Mouse (Mus musculus): ENCODE results near the gene Vamp1. TPM values are rescaled to one million over a fixed set of nuclear protein-coding genes. Genes with fewer than 3 reads are reported as not detected.
A peak's percentile ranks its signal among the peaks of the same experiment; 100 is the strongest.

The Vamp1 gene
- total and polyA plus RNA-seq, 2 experiments = 2.0 to 5.5 TPM

DNA sequence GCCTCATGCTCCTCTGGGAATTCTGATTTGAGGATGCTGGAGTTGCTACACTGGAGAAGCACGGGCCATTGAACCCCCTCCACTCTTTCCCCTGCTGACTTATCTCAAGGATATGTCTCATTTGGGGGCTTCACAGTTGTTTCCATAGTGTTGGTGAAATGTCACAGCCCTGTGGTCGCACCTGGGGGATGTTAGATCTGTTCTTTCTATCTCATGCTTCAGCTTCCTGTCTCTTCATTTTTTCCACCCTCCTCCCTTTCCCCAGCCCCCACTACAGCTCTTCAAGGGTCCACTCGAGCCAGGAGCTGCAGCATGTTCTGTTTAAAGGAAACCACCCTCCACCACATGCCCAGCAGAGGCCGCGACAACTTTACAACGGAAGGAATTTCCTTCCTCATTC, 23.0 kb downstream of the Vamp1 start:
- no peak for TF ChIP-seq CTCF (IDR thresholded peaks at IDR 0.05; ENCODE audit: low read depth, low read length)
- no peak for TF ChIP-seq POLR2A (IDR thresholded peaks at IDR 0.05; ENCODE audit: extremely low read depth, insufficient read depth, low read length)
- whole genome bisulfite sequencing = 68% methylated on average over 6 of the region's 6 CpGs
- Histone ChIP-seq H3K27ac (replicated peaks; ENCODE audit: insufficient read depth, low read depth, low read length) (no peak overlapping the region), H3K79me2 (ENCODE audit: control insufficient read depth, insufficient read depth, low read length) (no peaks in the 10 kb centered on the region), H3K36me3 (ENCODE audit: control insufficient read depth, insufficient read depth, low read length) (no peaks in the 10 kb centered on the region), H3K4me1 (ENCODE audit: control insufficient read depth, insufficient read depth, low read length) (no peaks in the 10 kb centered on the region), H3K27me3 (ENCODE audit: control insufficient read depth, insufficient read depth, low read length) (no peaks in the 10 kb centered on the region), H3K4me3 (ENCODE audit: insufficient read depth, low read depth, low read length) (no peak overlapping the region), H3K9ac (ENCODE audit: low read depth, low read length) (no peak overlapping the region)
- no peak for DNase-seq (ENCODE audit: extremely low read depth, low read depth, low spot score)

DNA sequence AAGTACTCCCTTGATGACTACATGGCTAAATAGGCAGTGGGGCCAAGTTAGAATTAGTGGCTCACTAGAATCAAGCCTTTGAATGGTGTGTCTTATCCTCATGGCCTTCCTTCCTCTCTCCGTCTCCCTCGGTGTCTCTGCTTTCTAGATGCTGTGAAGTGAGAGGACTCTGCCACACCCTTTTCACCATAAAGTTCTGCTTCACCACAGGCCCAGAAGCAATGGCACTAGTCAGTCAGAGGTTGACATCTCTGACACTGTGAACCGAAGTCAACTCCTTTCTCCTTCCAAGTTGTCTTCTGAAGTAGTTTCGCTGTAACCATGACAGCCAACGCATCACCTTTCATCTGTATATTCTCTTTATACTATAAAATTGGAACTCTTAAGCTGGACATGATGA, 24.2 kb downstream of the Vamp1 start:
- no peak overlapping the region for H3K4me3 ChIP-seq (ENCODE audit: insufficient read depth, low read depth, low read length)
- H3K36me3 ChIP-seq (ENCODE audit: control insufficient read depth, insufficient read depth, low read length) = no peaks in the 10 kb centered on the region
- 95% methylated on average over 5 of the region's 5 CpGs for WGBS
- H3K79me2 ChIP-seq (ENCODE audit: control insufficient read depth, insufficient read depth, low read length) = no peaks in the 10 kb centered on the region
- no peaks in the 10 kb centered on the region for H3K4me1 ChIP-seq (ENCODE audit: control insufficient read depth, insufficient read depth, low read length)
- H3K27ac ChIP-seq (replicated peaks; ENCODE audit: insufficient read depth, low read depth, low read length) = no peak overlapping the region
- DNase-seq (ENCODE audit: extremely low read depth, low read depth, low spot score) = no peak
- H3K9ac ChIP-seq (ENCODE audit: low read depth, low read length) = no peak overlapping the region
- TF ChIP-seq CTCF (IDR thresholded peaks at IDR 0.05; ENCODE audit: low read depth, low read length) (no peak), POLR2A (IDR thresholded peaks at IDR 0.05; ENCODE audit: extremely low read depth, insufficient read depth, low read length) (no peak)
- no peaks in the 10 kb centered on the region for H3K27me3 ChIP-seq (ENCODE audit: control insufficient read depth, insufficient read depth, low read length)

DNA sequence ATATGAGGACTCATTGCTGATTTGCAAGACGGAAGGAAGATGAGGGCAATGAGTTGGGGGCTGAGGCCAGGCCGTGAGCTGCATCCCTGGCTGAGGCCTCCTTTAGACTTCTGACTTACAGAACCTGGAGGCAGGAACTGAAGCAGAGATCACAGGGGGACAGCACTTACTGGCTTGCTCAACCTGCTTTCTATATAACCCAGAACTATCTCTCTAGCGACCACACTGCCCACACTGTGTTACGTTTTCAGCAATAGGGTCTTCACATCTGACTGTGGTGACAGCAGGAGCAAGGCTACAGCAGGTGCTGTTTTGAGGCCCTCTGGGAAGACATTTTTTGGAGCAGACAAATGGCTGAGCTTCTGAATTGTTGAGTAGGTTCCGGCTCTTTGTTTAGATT, 25.3 kb downstream of the Vamp1 start:
- TF ChIP-seq POLR2A (IDR thresholded peaks at IDR 0.05; ENCODE audit: extremely low read depth, insufficient read depth, low read length) (no peak), CTCF (IDR thresholded peaks at IDR 0.05; ENCODE audit: low read depth, low read length) (no peak)
- 94% methylated on average over 5 of the region's 5 CpGs for WGBS

DNA sequence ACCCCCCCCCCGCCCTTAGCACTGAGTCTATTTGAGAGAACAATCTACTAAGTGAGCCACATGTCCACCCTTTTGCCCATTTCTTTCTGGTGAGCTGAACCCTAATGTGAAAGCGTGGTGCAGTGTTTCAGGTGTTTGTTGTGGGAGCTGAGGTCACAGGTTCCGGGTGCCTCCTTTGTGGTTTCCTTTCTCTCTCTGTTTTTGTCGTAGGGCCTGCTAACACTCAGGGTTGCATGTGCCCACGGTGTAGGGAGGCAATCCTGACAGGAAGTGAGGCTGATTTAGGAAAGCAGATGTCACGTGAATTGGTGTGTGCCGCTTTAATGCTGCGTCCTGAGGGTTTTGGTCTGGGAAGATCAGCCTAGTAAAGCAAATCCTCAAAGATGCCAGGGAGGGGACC, 26.2 kb downstream of the Vamp1 start:
- TF ChIP-seq POLR2A (IDR thresholded peaks at IDR 0.05; ENCODE audit: extremely low read depth, insufficient read depth, low read length) (no peak), CTCF (IDR thresholded peaks at IDR 0.05; ENCODE audit: low read depth, low read length) (no peak)
- no peak overlapping the region for H3K27ac ChIP-seq (replicated peaks; ENCODE audit: insufficient read depth, low read depth, low read length)
- no peaks in the 10 kb centered on the region for H3K27me3 ChIP-seq (ENCODE audit: control insufficient read depth, insufficient read depth, low read length)
- H3K9ac ChIP-seq (ENCODE audit: low read depth, low read length) = no peak overlapping the region
- no peaks in the 10 kb centered on the region for H3K36me3 ChIP-seq (ENCODE audit: control insufficient read depth, insufficient read depth, low read length)
- DNase-seq (ENCODE audit: extremely low read depth, low read depth, low spot score) = no peak
- H3K4me3 ChIP-seq (ENCODE audit: insufficient read depth, low read depth, low read length) = no peak overlapping the region
- H3K4me1 ChIP-seq (ENCODE audit: control insufficient read depth, insufficient read depth, low read length) = no peaks in the 10 kb centered on the region
- no peaks in the 10 kb centered on the region for H3K79me2 ChIP-seq (ENCODE audit: control insufficient read depth, insufficient read depth, low read length)
- WGBS = 85% methylated on average over 8 of the region's 8 CpGs

More for the DNA sequence above, 25.3 kb downstream of the Vamp1 start:
- no peak overlapping the region for H3K9ac ChIP-seq (ENCODE audit: low read depth, low read length)
- no peak overlapping the region for H3K4me3 ChIP-seq (ENCODE audit: insufficient read depth, low read depth, low read length)
- H3K36me3 ChIP-seq (ENCODE audit: control insufficient read depth, insufficient read depth, low read length) = no peaks in the 10 kb centered on the region
- no peaks in the 10 kb centered on the region for H3K79me2 ChIP-seq (ENCODE audit: control insufficient read depth, insufficient read depth, low read length)
- no peaks in the 10 kb centered on the region for H3K27me3 ChIP-seq (ENCODE audit: control insufficient read depth, insufficient read depth, low read length)
- H3K27ac ChIP-seq (replicated peaks; ENCODE audit: insufficient read depth, low read depth, low read length) = no peak overlapping the region
- H3K4me1 ChIP-seq (ENCODE audit: control insufficient read depth, insufficient read depth, low read length) = no peaks in the 10 kb centered on the region
- no peak for DNase-seq (ENCODE audit: extremely low read depth, low read depth, low spot score)

DNA sequence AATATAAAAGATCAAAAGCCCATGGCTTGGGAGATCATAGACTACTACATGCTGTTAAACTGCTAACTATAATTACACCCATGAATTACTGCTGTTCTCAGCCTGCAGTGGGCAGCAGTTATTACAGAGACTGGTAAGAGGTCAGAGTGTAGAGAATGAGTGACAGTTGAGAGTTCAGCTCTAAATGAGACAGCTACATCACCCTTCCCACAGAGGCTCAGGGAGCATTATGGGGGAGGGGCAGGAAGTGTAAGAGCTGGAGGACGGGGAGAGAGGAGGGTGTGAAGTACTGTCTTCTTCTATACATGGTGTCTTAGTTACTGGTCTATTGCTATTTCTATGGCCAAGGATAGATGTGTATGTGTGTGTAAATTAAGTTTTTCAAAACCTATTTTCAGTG, 29.2 kb downstream of the Vamp1 start:
- Histone ChIP-seq H3K27ac (replicated peaks; ENCODE audit: insufficient read depth, low read depth, low read length) (no peak overlapping the region), H3K79me2 (ENCODE audit: control insufficient read depth, insufficient read depth, low read length) (no peaks in the 10 kb centered on the region), H3K36me3 (ENCODE audit: control insufficient read depth, insufficient read depth, low read length) (no peaks in the 10 kb centered on the region), H3K9ac (ENCODE audit: low read depth, low read length) (no peak overlapping the region), H3K27me3 (ENCODE audit: control insufficient read depth, insufficient read depth, low read length) (no peaks in the 10 kb centered on the region), H3K4me1 (ENCODE audit: control insufficient read depth, insufficient read depth, low read length) (no peaks in the 10 kb centered on the region), H3K4me3 (ENCODE audit: insufficient read depth, low read depth, low read length) (no peak overlapping the region)
- whole genome bisulfite sequencing = 43% methylated on average over 1 of the region's 1 CpGs
- TF ChIP-seq CTCF (IDR thresholded peaks at IDR 0.05; ENCODE audit: low read depth, low read length) (no peak), POLR2A (IDR thresholded peaks at IDR 0.05; ENCODE audit: extremely low read depth, insufficient read depth, low read length) (no peak)
- no peak for DNase-seq (ENCODE audit: extremely low read depth, low read depth, low spot score)

DNA sequence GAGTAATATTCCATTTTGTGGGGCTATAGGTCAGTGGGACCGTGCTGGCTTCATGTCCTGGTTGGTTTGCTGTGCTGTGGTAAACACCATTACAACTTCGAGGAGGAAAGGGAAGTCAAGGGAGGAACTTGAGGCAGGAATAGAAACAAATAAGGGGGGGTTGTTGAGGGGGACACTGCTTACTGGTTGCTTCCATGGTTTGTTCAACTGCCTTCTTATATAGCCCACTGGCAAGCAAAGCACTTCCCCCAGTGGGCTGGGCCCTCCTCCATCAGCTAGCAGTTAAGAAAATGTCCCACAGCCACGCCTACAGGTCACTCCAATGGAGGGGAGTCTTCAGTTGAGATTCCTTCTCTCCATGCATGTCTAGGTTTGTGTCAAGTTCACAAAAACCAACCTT, 36.9 kb downstream of the Vamp1 start:
- no peak for TF ChIP-seq CTCF (IDR thresholded peaks at IDR 0.05; ENCODE audit: low read depth, low read length)
- no peak for TF ChIP-seq POLR2A (IDR thresholded peaks at IDR 0.05; ENCODE audit: extremely low read depth, insufficient read depth, low read length)
- Histone ChIP-seq H3K4me3 (ENCODE audit: insufficient read depth, low read depth, low read length) (no peak overlapping the region), H3K27me3 (ENCODE audit: control insufficient read depth, insufficient read depth, low read length) (no peaks in the 10 kb centered on the region), H3K4me1 (ENCODE audit: control insufficient read depth, insufficient read depth, low read length) (no peaks in the 10 kb centered on the region), H3K9ac (ENCODE audit: low read depth, low read length) (no peak overlapping the region), H3K27ac (replicated peaks; ENCODE audit: insufficient read depth, low read depth, low read length) (no peak overlapping the region), H3K79me2 (ENCODE audit: control insufficient read depth, insufficient read depth, low read length) (no peaks in the 10 kb centered on the region), H3K36me3 (ENCODE audit: control insufficient read depth, insufficient read depth, low read length) (no peaks in the 10 kb centered on the region)
- 86% methylated on average over 3 of the region's 3 CpGs for WGBS
- DNase-seq (ENCODE audit: extremely low read depth, low read depth, low spot score) = peak; percentile 46
